16 mouse cellular contexts compared by ENCODE assay signal in the genomic region with DNA sequence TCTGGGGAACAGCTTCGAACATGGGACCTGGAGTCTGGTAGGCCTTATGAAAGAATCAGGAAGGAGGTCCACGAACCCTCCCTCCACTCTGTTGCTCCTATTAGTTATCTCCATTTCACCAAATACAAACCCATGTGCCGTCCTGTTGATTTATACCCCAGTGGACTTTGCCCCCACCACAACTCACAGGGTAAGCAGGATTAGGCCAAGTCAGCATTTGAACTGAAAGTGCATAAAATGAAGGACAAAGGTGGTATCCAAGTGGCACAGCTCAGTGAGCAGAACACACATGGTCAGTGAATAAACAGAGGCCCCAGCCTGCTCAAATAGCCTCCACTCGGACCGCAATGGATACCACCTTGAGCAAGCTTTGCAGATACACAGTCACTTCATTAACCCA. TPM values are rescaled to one million over a fixed set of nuclear protein-coding genes. Genes with fewer than 3 reads are reported as not detected.
DNase-seq lines count a peak whose midpoint lies in the region; ATAC-seq lines count a peak whose summit lies in the region.
"Had no signal": no experiment of that assay in that cellular context is flagged by ENCODE, and none has a peak within 500 bp of the region (broad histone marks: within the 10 kb centered on the region; RNA-seq: fewer than 3 reads in every experiment).

No protein-coding gene starts in this region.

- no peak overlapping the region for H3K9ac ChIP-seq in forebrain, embryonic 14.5 days (ENCODE audit: low read length)
- no peak overlapping the region for H3K9ac ChIP-seq in midbrain, embryonic 14.5 days (replicated peaks; ENCODE audit: low read length)
- H3K9ac ChIP-seq: lung, embryonic 15.5 days had no signal

- H3K27me3 ChIP-seq in heart, embryonic 10.5 days (ENCODE audit: insufficient read depth, poor library complexity, severe bottlenecking), result no peaks in the 10 kb centered on the region
- H3K27me3 ChIP-seq in forebrain, embryonic 14.5 days (replicated peaks; ENCODE audit: control insufficient read depth, insufficient read depth, low read length), result no peaks in the 10 kb centered on the region
- H3K27me3 ChIP-seq in midbrain, embryonic 14.5 days (ENCODE audit: control insufficient read depth, insufficient read depth, low read length), result no peaks in the 10 kb centered on the region
- H3K27me3 ChIP-seq: lung, embryonic 15.5 days had no signal

- H3K4me3 ChIP-seq in heart, embryonic 10.5 days, result no peak overlapping the region
- no peak overlapping the region for H3K4me3 ChIP-seq in forebrain, embryonic 14.5 days (ENCODE audit: low read depth, low read length)
- no peak overlapping the region for H3K4me3 ChIP-seq in midbrain, embryonic 14.5 days (replicated peaks; ENCODE audit: low read depth, low read length)
- H3K4me3 ChIP-seq: lung, embryonic 15.5 days had no signal

- 75% methylated on average over 5 of the region's 5 CpGs for WGBS in heart, embryonic 10.5 days
- 63% methylated on average over 5 of the region's 5 CpGs for WGBS in forebrain, embryonic 14.5 days
- WGBS in midbrain, embryonic 14.5 days, result 59% methylated on average over 5 of the region's 5 CpGs

- peak; percentile 68 for DNase-seq in heart, adult 11 months
- no peak for DNase-seq in heart, embryonic 10.5 days (ENCODE audit: low spot score)
- DNase-seq in forebrain, embryonic 14.5 days (ENCODE audit: low spot score), result no peak
- DNase-seq in kidney, adult 8-10 months, result peak; percentile 62 to 79
- no peak for DNase-seq in midbrain, embryonic 14.5 days
- no peak for DNase-seq in layer of hippocampus, adult 11-12 months (ENCODE audit: low spot score)
- no peak for DNase-seq in ovary, adult 18-20 months (ENCODE audit: low spot score)
- no peak for DNase-seq in thymus, postnatal 10 days (ENCODE audit: low spot score in 2 of 2)
- DNase-seq: cerebellum, adult 11-12 months; embryo, embryonic 11 days; heart, postnatal 10 days; layer of hippocampus, adult 9-11 months; left cerebral cortex, postnatal 4 days; thymus, adult 18-20 months had no signal

- ATAC-seq in forebrain, embryonic 14.5 days, result no peak
- ATAC-seq in midbrain, embryonic 14.5 days (ENCODE audit: low FRiP score, low TSS enrichment), result no peak

- H3K4me2 ChIP-seq in forebrain, embryonic 14.5 days (ENCODE audit: low read length), result no peak overlapping the region
- H3K4me2 ChIP-seq in midbrain, embryonic 14.5 days (ENCODE audit: low read length), result 0 out of 2 replicates have a peak overlapping the region, but pooled peaks have one; percentile 6
- H3K4me2 ChIP-seq: lung, embryonic 15.5 days had no signal

- H3K4me1 ChIP-seq in heart, embryonic 10.5 days, result no peaks in the 10 kb centered on the region
- H3K4me1 ChIP-seq in forebrain, embryonic 14.5 days (ENCODE audit: control insufficient read depth, insufficient read depth, low read length), result peaks cover 3% of the 10 kb centered on the region; the same call in 1 of the 2 replicates
- H3K4me1 ChIP-seq in midbrain, embryonic 14.5 days (ENCODE audit: control insufficient read depth, insufficient read depth, low read length), result 0 out of 2 replicates have a peak, but pooled peaks cover 3% of the 10 kb centered on the region
- H3K4me1 ChIP-seq: lung, embryonic 15.5 days had no signal

- H3K27ac ChIP-seq in heart, embryonic 10.5 days, result no peak overlapping the region
- peak overlapping the region; percentile 58; the same call in 1 of the 2 replicates for H3K27ac ChIP-seq in forebrain, embryonic 14.5 days (ENCODE audit: low read depth, low read length)
- H3K27ac ChIP-seq in midbrain, embryonic 14.5 days (replicated peaks; ENCODE audit: low read depth, low read length), result peak overlapping the region; percentile 81
- H3K27ac ChIP-seq: lung, embryonic 15.5 days had no signal

- no peaks in the 10 kb centered on the region for H3K9me3 ChIP-seq in heart, embryonic 10.5 days
- no peaks in the 10 kb centered on the region for H3K9me3 ChIP-seq in forebrain, embryonic 14.5 days (replicated peaks; ENCODE audit: control insufficient read depth, low read length)
- H3K9me3 ChIP-seq in midbrain, embryonic 14.5 days (ENCODE audit: control insufficient read depth, low read length), result no peaks in the 10 kb centered on the region
- H3K9me3 ChIP-seq: G1E; lung, embryonic 15.5 days had no signal

- no peaks in the 10 kb centered on the region for H3K36me3 ChIP-seq in heart, embryonic 10.5 days
- H3K36me3 ChIP-seq in forebrain, embryonic 14.5 days (ENCODE audit: control insufficient read depth, insufficient read depth, low read length), result no peaks in the 10 kb centered on the region
- no peaks in the 10 kb centered on the region for H3K36me3 ChIP-seq in midbrain, embryonic 14.5 days (ENCODE audit: control insufficient read depth, insufficient read depth, low read length)
- H3K36me3 ChIP-seq: G1E; lung, embryonic 15.5 days had no signal

RNA-seq across cellular contexts. Expression of gene Slc25a43, which starts 18.8 kb away (rescaled TPM):
- 2.2 and 3.1 TPM in 2 replicates for polyA plus RNA-seq in heart, embryonic 10.5 days (2016; fragmentation: Nextera tagmentation; extraction: Ambion mirVana)
- polyA plus RNA-seq in forebrain, embryonic 14.5 days (2014; fragmentation: Nextera tagmentation; extraction: Ambion mirVana), result 0.40 and 0.51 TPM in 2 replicates
- 0.65 and 0.71 TPM in 2 replicates for polyA plus RNA-seq in midbrain, embryonic 14.5 days (2014; fragmentation: Nextera tagmentation; extraction: Ambion mirVana)
- polyA plus RNA-seq: G1E had no signal

RNA-seq across cellular contexts. Expression of gene Slc25a5, which starts 33.2 kb away (rescaled TPM):
- 1,068 and 1,241 TPM in 2 replicates for polyA plus RNA-seq in heart, embryonic 10.5 days (2016; fragmentation: Nextera tagmentation; extraction: Ambion mirVana)
- polyA plus RNA-seq in forebrain, embryonic 14.5 days (2014; fragmentation: Nextera tagmentation; extraction: Ambion mirVana), result 589 and 711 TPM in 2 replicates
- 552 and 571 TPM in 2 replicates for polyA plus RNA-seq in midbrain, embryonic 14.5 days (2014; fragmentation: Nextera tagmentation; extraction: Ambion mirVana)

Comparison
In these comparisons a context has a peak if more than half of its experiments do, and no peak if none do; other contexts are left out.
1. DNase-seq: peak in heart, adult 11 months (single experiment) and kidney, adult 8-10 months (2 of 2); none in heart, embryonic 10.5 days (single experiment), forebrain, embryonic 14.5 days (single experiment), midbrain, embryonic 14.5 days (single experiment), layer of hippocampus, adult 11-12 months (single experiment), ovary, adult 18-20 months (single experiment) and thymus, postnatal 10 days (0 of 2).